Mouse (Mus musculus) bone marrow macrophage, adult 2 months (primary cell): ENCODE results near the gene Gm19426.

Experiments used
- CTCF ChIP-seq: IDR thresholded peaks from 2 replicates; pipeline ENCODE4 v1.5.1; 2012; ENCODE audit warnings: low read depth, mild to moderate bottlenecking, low read length, moderate library complexity
- POLR2A ChIP-seq: IDR thresholded peaks from 2 replicates; pipeline ENCODE4 v1.6.1; 2012; ENCODE audit warnings: mild to moderate bottlenecking, low read depth, low read length, borderline replicate concordance

GRCm38 (mm10) chr2:84695007-84695695 lies 48.3 kb downstream of the Gm19426 start:
- no peak for TF ChIP-seq CTCF
- no peak for TF ChIP-seq POLR2A
